Mouse (Mus musculus) hindbrain, postnatal 0 days (tissue): ENCODE measurements around the gene Kdm2a. TPM values are rescaled to one million over a fixed set of nuclear protein-coding genes. Genes with fewer than 3 reads are reported as not detected.
A peak's percentile ranks its signal among the peaks of the same experiment; 100 is the strongest.

ENCODE experiments used
- ATAC-seq: fragments of 200-750 bp; cut with Nextera tagmentation; 2 replicates; pipeline ENCODE4 v1.8.0; 2017; ENCODE audit warnings: mild to moderate bottlenecking, moderate TSS enrichment, moderate library complexity
- DNase-seq: peaks from one replicate; pipeline ENCODE4 v3.0.0-alpha.2; 2015; ENCODE audit warnings: low spot score
- H3K27ac ChIP-seq: fragments of 300-500 bp; sonication (generic); 2 replicates; pipeline ENCODE4 v1.5.1; 2014; ENCODE audit warnings: mild to moderate bottlenecking
- H3K27me3 ChIP-seq: fragments of 300-500 bp; sonication (generic); 2 replicates; pipeline ENCODE4 v1.6.1; 2014; ENCODE audit warnings: low read length, mixed read lengths; ENCODE audit not compliant: insufficient read depth
- H3K36me3 ChIP-seq: fragments of 300-500 bp; sonication (generic); 2 replicates; pipeline ENCODE4 v1.6.1; 2014; ENCODE audit warnings: low read length, mixed read lengths; ENCODE audit not compliant: insufficient read depth
- H3K4me1 ChIP-seq: fragments of 300-500 bp; sonication (generic); 2 replicates; pipeline ENCODE4 v1.6.1; 2014; ENCODE audit warnings: antibody characterized with exemption, low read length, mixed read lengths; ENCODE audit not compliant: insufficient read depth
- H3K4me2 ChIP-seq: fragments of 300-500 bp; sonication (generic); 2 replicates; pipeline ENCODE4 v1.6.1; 2014; ENCODE audit warnings: low read depth, mild to moderate bottlenecking, low read length, moderate library complexity, mixed read lengths
- H3K4me3 ChIP-seq: fragments of 300-500 bp; sonication (generic); 2 replicates; pipeline ENCODE4 v1.5.1; 2014; ENCODE audit warnings: low read length
- H3K9ac ChIP-seq: fragments of 300-500 bp; sonication (generic); replicated peaks from 2 replicates; pipeline ENCODE4 v1.6.1; 2014; ENCODE audit warnings: mild to moderate bottlenecking, low read length, moderate library complexity, mixed read lengths
- H3K9me3 ChIP-seq: fragments of 300-500 bp; sonication (generic); 2 replicates; pipeline ENCODE4 v1.6.1; 2016; ENCODE audit warnings: low read length, mixed read lengths
- CTCF ChIP-seq: IDR thresholded peaks from 2 replicates; pipeline ENCODE4 v1.5.1; 2016; ENCODE audit warnings: antibody characterized with exemption, control low read depth, low read depth
- WGBS: fragments of 180-500 bp; shearing (Covaris S2); extraction: QIAGEN DNeasy Blood & Tissue Kit; methylation state at CpG from one replicate; pipeline ENCODE4 v1.1.7; 2014; 5-methylcytosine and 5-hydroxymethylcytosine counted together
- polyA plus RNA-seq: library from polyadenylated mRNA; unstranded; fragments of >200 nt; fragmentation: Nextera tagmentation; extraction: Ambion mirVana; gene quantifications from 2 replicates; pipeline ENCODE4 v1.2.1, GENCODE M21; 2015
- total RNA-seq: library from RNA; depleted of rRNA; stranded (reverse); fragments of >200 nt; gene quantifications from 2 replicates; pipeline ENCODE4 v1.2.3, GENCODE M21; 2014

Kdm2a gene
- total and polyA plus RNA-seq, 2 experiments from 2014 or later, result 19.8 to 73.7 TPM

DNA sequence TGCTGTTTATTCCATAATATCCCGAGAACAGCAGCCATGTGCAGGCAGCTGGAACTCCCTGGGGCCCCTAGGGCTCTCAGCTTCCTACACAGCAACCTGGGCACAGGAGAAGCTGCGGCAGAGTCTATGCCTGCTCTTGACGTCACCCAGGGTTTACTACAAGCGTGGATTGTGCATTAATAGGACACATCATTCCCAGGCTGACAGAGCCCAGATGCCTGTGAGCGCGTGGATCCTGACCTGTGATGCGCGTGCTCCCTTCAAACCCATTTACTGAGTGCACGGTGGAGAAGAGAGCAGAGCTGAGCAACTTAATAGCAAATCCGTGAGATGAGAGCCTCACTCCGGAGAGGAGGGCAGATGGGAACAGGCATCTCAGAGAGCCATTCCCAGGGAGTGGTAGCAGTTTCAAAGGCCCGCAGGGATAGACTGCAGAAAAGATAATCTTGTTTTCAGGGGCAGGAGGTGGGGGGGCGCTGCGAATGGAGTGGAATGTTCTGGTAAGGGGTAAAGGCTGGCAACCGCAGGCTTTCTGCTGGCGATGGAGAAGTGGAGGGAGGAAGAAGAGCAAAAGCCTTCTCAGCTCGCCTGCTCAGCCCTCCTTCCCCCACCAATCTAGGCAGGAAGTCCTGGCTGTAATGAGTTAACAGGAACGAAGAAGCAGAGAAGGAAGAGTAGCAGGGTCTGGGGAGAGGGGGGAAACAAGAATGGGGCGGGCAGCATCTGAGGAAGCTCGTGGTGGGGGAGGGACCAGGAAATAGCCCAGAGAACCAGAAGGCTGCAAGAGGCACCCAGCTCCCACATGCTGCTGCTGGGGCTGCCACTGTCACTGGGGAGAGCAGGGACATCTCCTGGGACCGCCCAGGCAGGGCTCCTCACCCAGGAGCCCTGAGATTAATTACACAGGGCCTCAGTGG, 96.1 kb downstream of the Kdm2a start:
- TF ChIP-seq CTCF, result no peak
- Histone ChIP-seq H3K27ac (peak overlapping the region; percentile 42), H3K4me3 (peak overlapping the region; percentile 0; the same call in 1 of the 2 replicates), H3K9me3 (no peaks in the 10 kb centered on the region), H3K4me2 (peak overlapping the region; percentile 41), H3K4me1 (peaks cover 53% of the 10 kb centered on the region), H3K27me3 (no peaks in the 10 kb centered on the region), H3K36me3 (no peaks in the 10 kb centered on the region), H3K9ac (peak overlapping the region; percentile 37)
- 23% methylated on average over 21 of the region's 21 CpGs for WGBS
- ATAC-seq (no peak), DNase-seq (peak; percentile 51)

GRCm38 (mm10) chr19:4300852-4301734, 97.0 kb downstream of the Kdm2a start:
- no peak for DNase-seq
- H3K9me3 ChIP-seq, result no peaks in the 10 kb centered on the region
- no peaks in the 10 kb centered on the region for H3K27me3 ChIP-seq
- WGBS, result 57% methylated on average over 11 of the region's 11 CpGs
- peak overlapping the region; percentile 41 for H3K4me2 ChIP-seq
- H3K4me1 ChIP-seq, result peaks cover 51% of the 10 kb centered on the region
- no peak overlapping the region for H3K4me3 ChIP-seq
- ATAC-seq, result no peak
- no peak for TF ChIP-seq CTCF
- H3K36me3 ChIP-seq, result no peaks in the 10 kb centered on the region
- peak overlapping the region; percentile 42 for H3K27ac ChIP-seq
- peak overlapping the region; percentile 37; the same call in 1 of the 2 replicates for H3K9ac ChIP-seq

GRCm38 (mm10) chr19:4300271-4300704, 97.8 kb downstream of the Kdm2a start:
- H3K4me2 ChIP-seq, result no peak overlapping the region
- H3K9me3 ChIP-seq, result no peaks in the 10 kb centered on the region
- no peak for ATAC-seq
- no peaks in the 10 kb centered on the region for H3K27me3 ChIP-seq
- H3K4me1 ChIP-seq, result peaks cover 51% of the 10 kb centered on the region
- WGBS, result 49% methylated on average over 7 of the region's 7 CpGs
- no peak for TF ChIP-seq CTCF
- no peak for DNase-seq
- no peak overlapping the region for H3K27ac ChIP-seq
- no peak overlapping the region for H3K4me3 ChIP-seq
- no peaks in the 10 kb centered on the region for H3K36me3 ChIP-seq
- H3K9ac ChIP-seq, result no peak overlapping the region

- H3K4me2 ChIP-seq, result no peak overlapping the region
- no peak overlapping the region for H3K27ac ChIP-seq
- 81% methylated on average over 6 of the region's 6 CpGs for WGBS
Observed at GRCm38 (mm10) chr19:4299574-4300270, 98.4 kb downstream of the Kdm2a start.

GRCm38 (mm10) chr19:4299126-4299525, 99.0 kb downstream of the Kdm2a start:
- ATAC-seq (no peak), DNase-seq (no peak)
- Histone ChIP-seq H3K4me3 (no peak overlapping the region), H3K4me1 (peaks cover 42% of the 10 kb centered on the region), H3K36me3 (no peaks in the 10 kb centered on the region), H3K9me3 (no peaks in the 10 kb centered on the region), H3K27me3 (no peaks in the 10 kb centered on the region), H3K4me2 (no peak overlapping the region), H3K27ac (no peak overlapping the region), H3K9ac (no peak overlapping the region)
- WGBS, result 82% methylated on average over 7 of the region's 7 CpGs
- no peak for TF ChIP-seq CTCF

More at GRCm38 (mm10) chr19:4299574-4300270, 98.4 kb downstream of the Kdm2a start:
- Histone ChIP-seq H3K4me3 (no peak overlapping the region), H3K36me3 (no peaks in the 10 kb centered on the region), H3K9ac (no peak overlapping the region), H3K9me3 (no peaks in the 10 kb centered on the region), H3K27me3 (no peaks in the 10 kb centered on the region), H3K4me1 (peaks cover 47% of the 10 kb centered on the region)
- TF ChIP-seq CTCF, result no peak
- no peak for ATAC-seq
- DNase-seq, result no peak
